Mouse (Mus musculus): ENCODE results near the gene Rhov. TPM values are rescaled to one million over a fixed set of nuclear protein-coding genes. Genes with fewer than 3 reads are reported as not detected.
A peak's percentile ranks its signal among the peaks of the same experiment; 100 is the strongest.

Gene Rhov
- total RNA-seq, 2 experiments from 2014 or later, result 12.4 to 15.6 TPM

DNA sequence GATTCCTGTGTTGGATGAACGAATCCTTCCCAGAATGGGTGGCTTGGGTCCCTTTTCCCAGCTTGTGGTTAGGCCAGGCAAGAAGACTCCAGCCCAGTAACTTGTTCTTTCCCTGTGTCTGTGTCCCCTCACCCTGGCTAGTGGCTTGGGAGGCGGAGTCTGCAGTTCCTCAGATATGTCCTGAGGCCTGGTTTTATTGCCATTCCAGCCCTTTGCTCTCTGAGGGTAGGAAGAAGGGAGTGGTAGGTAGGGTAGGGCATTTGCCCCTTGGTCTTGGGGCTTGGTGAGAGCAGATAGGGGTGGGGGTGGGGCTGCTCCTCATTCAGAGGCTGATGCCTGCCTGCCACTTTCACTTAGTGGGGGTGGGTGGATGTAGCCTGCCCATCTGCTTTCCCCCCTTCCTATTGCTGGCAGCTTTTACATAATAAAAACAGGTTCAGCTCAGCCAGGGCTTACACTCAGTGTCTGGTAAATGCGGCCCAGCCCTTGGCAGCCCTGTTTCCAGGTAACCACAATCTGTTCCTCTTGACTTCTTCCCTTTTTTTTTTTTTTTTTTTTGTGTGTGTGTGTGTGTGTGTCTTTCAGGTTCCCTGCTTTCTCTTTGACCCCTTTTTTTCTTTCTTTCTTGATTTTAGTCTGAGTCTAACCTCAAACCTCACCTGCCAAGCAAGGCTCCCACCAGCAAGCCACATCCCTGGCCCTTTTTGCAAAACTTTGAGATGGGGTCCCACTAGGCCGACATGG is 30.8 kb downstream of the Rhov start:
- DNase-seq (ENCODE audit: low spot score in 2 of 2), result no peak

DNA sequence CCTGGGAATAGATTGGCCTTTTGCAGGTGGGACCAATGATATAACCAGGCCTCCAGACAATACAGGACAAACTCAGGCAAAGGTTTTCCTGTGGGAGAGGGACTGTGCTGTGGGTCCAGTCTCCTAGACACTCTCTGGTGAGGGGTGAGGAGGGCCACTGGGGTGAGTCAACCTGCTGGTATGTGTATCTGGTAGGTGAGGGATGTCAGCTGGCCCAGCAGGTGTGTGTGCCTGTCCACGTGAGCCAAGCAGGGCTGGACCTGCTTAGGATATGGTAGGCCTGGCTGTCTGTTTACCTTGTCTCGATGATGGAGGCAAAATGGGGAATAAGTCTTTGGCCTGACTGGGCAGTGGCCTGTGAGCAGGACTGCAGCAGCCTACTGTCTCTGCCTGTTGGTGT is 32.4 kb downstream of the Rhov start:
- no peak for DNase-seq (ENCODE audit: low spot score in 2 of 2)

DNA sequence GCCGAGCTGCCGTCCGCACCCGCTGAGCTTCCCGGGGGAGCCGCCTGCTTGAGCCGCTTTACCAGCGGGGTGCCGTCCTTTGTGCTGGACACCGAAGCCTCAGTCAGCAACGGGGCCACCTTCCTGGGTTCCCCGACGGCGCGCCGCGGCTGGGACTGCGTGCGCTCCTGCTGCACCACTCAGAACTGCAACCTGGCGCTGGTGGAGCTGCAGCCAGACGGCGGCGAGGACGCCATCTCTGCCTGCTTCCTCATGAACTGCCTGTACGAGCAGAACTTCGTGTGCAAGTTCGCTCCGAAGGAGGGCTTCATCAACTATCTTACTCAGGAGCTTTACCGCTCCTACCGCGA is 33.2 kb downstream of the Rhov start:
- DNase-seq (ENCODE audit: low spot score in 2 of 2), result peak; percentile 25 to 27

GRCm38 (mm10) chr2:119237210-119237870 is 33.7 kb downstream of the Rhov start, which contains the start of gene Spint1:
Spint1 (plus strand) TSS chr2:119237362.
- DNase-seq (ENCODE audit: low spot score in 2 of 2), result no peak

DNA sequence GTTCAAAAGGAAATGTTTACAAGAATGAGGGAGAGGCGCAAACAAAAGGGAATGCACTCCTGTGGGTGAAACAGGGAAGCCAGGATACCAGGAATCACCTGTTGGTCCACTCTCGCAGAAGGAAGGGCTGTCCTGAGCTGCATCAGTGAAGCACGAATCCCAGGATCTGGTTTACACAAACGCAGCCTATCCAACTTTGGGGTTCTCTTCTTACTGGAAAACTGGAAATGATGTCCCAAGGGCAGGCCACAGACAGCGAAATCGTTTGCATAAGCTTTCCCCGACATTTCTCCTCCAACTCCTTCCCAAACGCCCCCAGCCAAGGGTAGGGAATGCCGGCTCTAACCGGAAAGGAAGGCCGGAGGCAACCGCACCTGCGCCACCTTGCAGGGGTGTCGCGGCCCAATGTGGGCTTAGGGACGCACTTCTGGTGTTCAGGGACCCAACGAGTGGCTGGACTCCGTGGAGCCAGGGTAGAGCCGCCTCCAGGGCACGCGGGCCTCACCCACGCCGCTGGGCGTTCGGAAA is 34.3 kb downstream of the Rhov start:
- no peak for DNase-seq (ENCODE audit: low spot score in 2 of 2)

GRCm38 (mm10) chr2:119229775-119230704 is 41.0 kb downstream of the Rhov start, which contains the start of gene Ppp1r14d:
Ppp1r14d (minus strand) TSS chr2:119229906.
- no peak for DNase-seq (ENCODE audit: low spot score in 2 of 2)

Other genes starting within 250 kb of the Rhov start
- gene Ccdc32, start 241.9 kb downstream of the Rhov start, total RNA-seq (2021), result 10 to 100 TPM; 57.7 to 57.9 TPM
- 1 to 10 TPM; 6.2 to 6.5 TPM for gene Rpusd2, start 236.5 kb downstream of the Rhov start, total RNA-seq (2021)
- 1 to 10 TPM; 2.2 to 3.2 TPM for gene Knl1, start 224.2 kb downstream of the Rhov start, total RNA-seq (2021)
- gene Rad51, start 158.5 kb downstream of the Rhov start, total RNA-seq (2021), result 1 to 10 TPM; 3.7 to 4.2 TPM
- gene Rmdn3, start 114.2 kb downstream of the Rhov start, total RNA-seq (2021), result 10 to 100 TPM; 43.0 to 51.9 TPM
- gene Gchfr, start 103.5 kb downstream of the Rhov start, total RNA-seq (2021), result under 1 TPM in 1 of 2 experiments, not detected in 1; 0.62 TPM
- under 1 TPM in 1 of 2 experiments, not detected in 1; 0.13 TPM for gene Gm14137, start 96.8 kb downstream of the Rhov start, total RNA-seq (2021)
- 10 to 100 TPM; 38.4 to 46.9 TPM for gene Zfyve19, start 62.7 kb downstream of the Rhov start, total RNA-seq (2021)
- gene Dnajc17, start 62.5 kb downstream of the Rhov start, total RNA-seq (2021), result 10 to 100 TPM; 19.0 to 22.6 TPM
- gene Ppp1r14d, start 41.4 kb downstream of the Rhov start, total RNA-seq (2021), result not detected
- gene Spint1, start 33.9 kb downstream of the Rhov start, total RNA-seq (2021), result under 1 TPM; 0.27 to 0.59 TPM
- 10 to 100 TPM; 31.7 to 34.3 TPM for gene Vps18, start 17.5 kb upstream of the Rhov start, total RNA-seq (2021)
- 1 to 10 TPM; 7.4 to 7.6 TPM for gene Dll4, start 54.5 kb upstream of the Rhov start, total RNA-seq (2021)
- gene Chac1, start 80.0 kb upstream of the Rhov start, total RNA-seq (2021), result 1 to 10 TPM; 7.6 to 7.8 TPM
- 10 to 100 TPM; 19.6 to 20.2 TPM for gene Ino80, start 206.4 kb upstream of the Rhov start, total RNA-seq (2021)

All from layer of hippocampus, postnatal 10 days (tissue).